Mouse (Mus musculus) heart, embryonic 13.5 days (tissue): ENCODE data around the gene Rbbp8nl. TPM values are rescaled to one million over a fixed set of nuclear protein-coding genes. Genes with fewer than 3 reads are reported as not detected.

ENCODE experiments used
- ATAC-seq: fragments of 200-750 bp; cut with Nextera tagmentation; 2 replicates; pipeline ENCODE4 v1.8.0; 2017; ENCODE audit warnings: moderate TSS enrichment; ENCODE audit not compliant: insufficient number of reproducible peaks, low FRiP score, low TSS enrichment; ENCODE audit errors: extremely low read depth
- H3K27ac ChIP-seq: fragments of 300-500 bp; sonication (generic); replicated peaks from 2 replicates; pipeline ENCODE4 v1.5.1; 2015; ENCODE audit warnings: moderate library complexity, mild to moderate bottlenecking, inconsistent platforms
- H3K27me3 ChIP-seq: fragments of 300-500 bp; sonication (generic); replicated peaks from 2 replicates; pipeline ENCODE4 v1.6.1; 2015; ENCODE audit warnings: mild to moderate bottlenecking, inconsistent platforms
- H3K36me3 ChIP-seq: fragments of 300-500 bp; sonication (generic); 2 replicates; pipeline ENCODE4 v1.6.1; 2015; ENCODE audit warnings: mild to moderate bottlenecking, inconsistent platforms
- H3K4me1 ChIP-seq: fragments of 300-500 bp; sonication (generic); 2 replicates; pipeline ENCODE4 v1.6.1; 2015; ENCODE audit warnings: inconsistent platforms
- H3K4me2 ChIP-seq: fragments of 300-500 bp; sonication (generic); 2 replicates; pipeline ENCODE4 v1.6.1; 2015; ENCODE audit warnings: inconsistent platforms, mild to moderate bottlenecking, moderate library complexity
- H3K4me3 ChIP-seq: fragments of 300-500 bp; sonication (generic); 2 replicates; pipeline ENCODE4 v1.5.1; 2015; ENCODE audit warnings: moderate library complexity, mild to moderate bottlenecking, inconsistent platforms
- H3K9ac ChIP-seq: fragments of 300-500 bp; sonication (generic); 2 replicates; pipeline ENCODE4 v1.6.1; 2015; ENCODE audit warnings: inconsistent platforms, mild to moderate bottlenecking, moderate library complexity
- H3K9me3 ChIP-seq: fragments of 300-500 bp; sonication (generic); 2 replicates; pipeline ENCODE4 v1.6.1; 2016; ENCODE audit warnings: inconsistent platforms
- WGBS: fragments of 180-500 bp; shearing (Covaris S2); methylation state at CpG from one replicate; pipeline ENCODE4 v1.1.7; 2015; ENCODE audit warnings: mixed read lengths; 5-methylcytosine and 5-hydroxymethylcytosine counted together
- polyA plus RNA-seq: library from polyadenylated mRNA; unstranded; fragments of >200 nt; fragmentation: Nextera tagmentation; extraction: Ambion mirVana; gene quantifications from 2 replicates; pipeline ENCODE4 v1.2.1, GENCODE M21; 2015

Gene Rbbp8nl
- polyA plus RNA-seq, 1 experiment from 2014 or later = 0.05 TPM

DNA sequence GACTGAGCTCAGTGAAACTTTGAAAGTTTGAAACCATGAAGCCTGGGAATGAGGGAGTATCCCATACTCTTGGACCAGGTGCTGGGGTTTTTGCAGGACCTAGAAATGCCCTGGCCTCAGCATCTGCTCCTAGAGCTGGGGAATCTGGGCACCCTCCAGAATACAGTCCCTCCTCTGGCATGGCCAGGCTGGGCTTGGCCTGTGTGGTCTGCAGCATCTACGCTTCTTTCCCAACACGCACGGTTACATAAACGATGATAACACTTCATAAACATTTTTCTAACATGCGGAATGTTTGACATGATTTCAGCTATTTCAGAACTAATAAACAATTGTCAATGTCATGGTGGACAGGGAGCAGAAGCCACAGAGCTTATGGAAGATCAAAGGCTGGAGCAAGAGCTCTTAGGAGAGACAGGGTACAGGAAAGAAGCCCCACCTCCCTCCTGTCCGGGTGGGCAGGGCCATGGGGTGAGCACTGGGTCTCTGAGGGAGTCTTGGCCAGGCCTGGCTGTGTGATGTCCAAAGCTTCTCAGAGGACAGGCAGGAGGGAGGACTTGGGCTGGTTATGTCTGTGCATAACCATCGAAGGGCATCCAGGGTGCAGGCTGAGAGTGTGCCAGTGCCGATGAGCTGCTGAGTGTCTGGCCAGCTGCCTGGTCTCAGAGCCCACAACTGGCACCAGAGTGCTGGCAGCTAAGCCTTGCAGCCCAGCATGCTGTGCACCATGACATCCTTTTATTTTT, 16.9 kb upstream of the Rbbp8nl start:
- H3K4me1 ChIP-seq = peaks cover 16% of the 10 kb centered on the region
- H3K4me3 ChIP-seq = no peak overlapping the region
- H3K9me3 ChIP-seq = no peaks in the 10 kb centered on the region
- H3K36me3 ChIP-seq = no peaks in the 10 kb centered on the region
- no peak overlapping the region for H3K4me2 ChIP-seq
- no peak for ATAC-seq
- no peaks in the 10 kb centered on the region for H3K27me3 ChIP-seq
- 0 out of 2 replicates have a peak overlapping the region, but pooled peaks have one; percentile 11 for H3K9ac ChIP-seq
- WGBS = 64% methylated on average over 8 of the region's 8 CpGs
- no peak overlapping the region for H3K27ac ChIP-seq

DNA sequence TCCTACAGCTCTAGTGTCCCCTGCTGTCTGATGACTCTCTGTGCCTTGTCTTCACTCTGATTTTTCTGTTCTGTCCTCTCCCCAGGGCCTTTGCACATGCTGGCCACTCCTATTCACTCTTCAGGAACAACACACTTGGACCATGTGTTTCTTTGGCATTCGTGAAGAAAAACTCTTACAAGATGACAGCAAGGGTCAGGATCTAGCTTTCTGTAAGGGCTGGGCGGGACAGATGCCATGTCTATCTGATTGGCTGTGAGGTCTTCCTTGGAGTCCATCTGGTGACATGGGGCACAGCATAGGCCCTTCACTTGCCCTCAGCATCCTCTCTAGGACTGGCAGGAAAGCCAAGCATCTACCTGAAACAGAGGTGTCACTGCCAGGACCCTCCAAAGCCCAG, 16.3 kb upstream of the Rbbp8nl start:
- H3K4me1 ChIP-seq = peaks cover 13% of the 10 kb centered on the region
- H3K36me3 ChIP-seq = no peaks in the 10 kb centered on the region
- H3K27ac ChIP-seq = no peak overlapping the region
- no peak overlapping the region for H3K4me2 ChIP-seq
- H3K27me3 ChIP-seq = no peaks in the 10 kb centered on the region
- H3K9ac ChIP-seq = no peak overlapping the region
- H3K4me3 ChIP-seq = no peak overlapping the region
- no peaks in the 10 kb centered on the region for H3K9me3 ChIP-seq
- ATAC-seq = no peak
- WGBS = 72% methylated on average over 2 of the region's 2 CpGs

DNA sequence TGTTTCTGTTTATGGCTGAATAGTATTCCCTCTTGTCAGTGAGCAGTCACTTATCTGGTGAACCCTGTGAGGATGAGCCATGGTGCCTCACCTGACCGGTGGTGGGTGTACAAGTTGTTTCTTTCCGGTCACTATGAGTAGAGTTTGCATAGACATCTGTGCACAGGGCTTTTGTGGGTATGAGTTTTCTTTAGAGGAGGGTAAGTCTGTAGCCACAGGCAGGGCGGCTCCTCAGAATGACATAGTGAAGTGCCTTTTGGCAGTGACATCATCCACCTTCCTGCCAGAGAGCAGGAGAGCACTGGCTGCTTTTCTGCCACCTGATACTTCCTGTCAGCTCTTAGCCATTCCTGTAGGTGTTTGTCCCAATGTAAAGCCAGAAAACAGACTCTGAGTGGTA, 15.8 kb upstream of the Rbbp8nl start:
- Histone ChIP-seq H3K9me3 (no peaks in the 10 kb centered on the region), H3K4me1 (peaks cover 13% of the 10 kb centered on the region), H3K4me3 (no peak overlapping the region), H3K27me3 (no peaks in the 10 kb centered on the region), H3K9ac (no peak overlapping the region), H3K27ac (no peak overlapping the region), H3K4me2 (no peak overlapping the region), H3K36me3 (no peaks in the 10 kb centered on the region)
- no peak for ATAC-seq
- 73% methylated on average over 3 of the region's 3 CpGs for WGBS

DNA sequence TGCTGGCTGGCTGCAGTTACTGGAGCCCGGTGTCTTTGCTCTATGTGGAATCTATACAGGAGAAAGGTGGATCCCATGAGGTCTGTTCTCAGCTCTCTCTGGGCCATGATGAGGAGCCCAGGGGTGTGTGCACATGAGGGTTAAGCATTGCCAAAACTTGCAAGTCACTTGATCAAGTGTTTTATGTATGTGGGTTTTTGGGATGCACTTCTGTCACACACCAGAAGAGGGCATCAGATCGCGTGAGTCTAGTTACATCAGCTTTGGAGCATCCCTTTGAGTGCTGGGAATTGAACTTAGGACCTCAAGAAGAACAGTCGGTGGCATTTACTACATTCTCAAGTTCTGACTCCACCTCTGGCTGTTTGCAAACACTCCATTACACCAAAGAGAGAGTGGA, 14.9 kb upstream of the Rbbp8nl start:
- Histone ChIP-seq H3K27me3 (no peaks in the 10 kb centered on the region), H3K27ac (no peak overlapping the region), H3K9me3 (no peaks in the 10 kb centered on the region), H3K36me3 (no peaks in the 10 kb centered on the region), H3K9ac (no peak overlapping the region), H3K4me2 (no peak overlapping the region), H3K4me1 (peaks cover 16% of the 10 kb centered on the region), H3K4me3 (no peak overlapping the region)
- ATAC-seq = no peak
- 58% methylated on average over 4 of the region's 4 CpGs for WGBS

DNA sequence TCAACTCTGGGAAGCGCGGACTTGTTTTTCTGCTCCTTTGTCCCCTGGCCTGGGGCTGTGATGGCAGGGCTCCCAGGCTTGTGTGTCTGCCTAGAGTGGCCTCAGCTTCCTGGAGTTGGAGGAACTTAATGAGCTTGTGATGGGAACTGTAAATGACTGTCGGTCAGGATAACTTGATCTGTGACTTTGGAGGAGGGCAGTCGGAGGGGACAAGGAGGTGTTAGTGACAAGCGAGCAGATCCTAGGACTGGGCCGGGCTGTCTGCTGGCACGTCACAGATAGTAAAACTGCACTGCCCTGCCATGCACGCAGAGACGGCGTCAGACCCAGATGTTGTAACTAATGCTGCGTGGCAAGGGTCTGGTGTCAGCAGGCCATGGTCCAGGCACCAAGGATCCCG, 13.8 kb upstream of the Rbbp8nl start:
- Histone ChIP-seq H3K27ac (no peak overlapping the region), H3K4me1 (peaks cover 16% of the 10 kb centered on the region), H3K4me2 (no peak overlapping the region), H3K9me3 (no peaks in the 10 kb centered on the region), H3K4me3 (no peak overlapping the region), H3K27me3 (no peaks in the 10 kb centered on the region), H3K9ac (no peak overlapping the region), H3K36me3 (no peaks in the 10 kb centered on the region)
- ATAC-seq = no peak
- WGBS = 50% methylated on average over 12 of the region's 12 CpGs

DNA sequence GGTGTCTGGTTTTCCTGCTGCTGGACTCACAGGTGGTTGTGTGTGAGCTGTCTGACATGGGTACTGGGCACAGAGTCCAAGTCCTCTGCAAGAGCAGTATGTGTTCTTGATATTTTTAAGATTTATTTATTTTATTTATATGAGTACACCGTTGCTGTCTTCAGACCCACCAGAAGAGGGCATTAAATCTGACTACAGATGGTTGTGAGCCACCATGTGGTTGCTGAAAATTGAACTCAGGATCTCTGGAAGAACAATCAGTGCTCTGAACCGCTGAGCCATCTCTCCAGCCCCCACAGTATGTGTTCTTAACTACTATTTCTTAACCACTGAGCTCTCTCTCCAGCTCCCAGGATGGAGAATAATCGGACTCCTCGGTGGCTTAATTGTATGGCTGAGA, 12.5 kb upstream of the Rbbp8nl start:
- Histone ChIP-seq H3K27me3 (no peaks in the 10 kb centered on the region), H3K9ac (no peak overlapping the region), H3K36me3 (no peaks in the 10 kb centered on the region), H3K4me2 (no peak overlapping the region), H3K9me3 (no peaks in the 10 kb centered on the region), H3K4me3 (no peak overlapping the region), H3K27ac (no peak overlapping the region), H3K4me1 (peaks cover 16% of the 10 kb centered on the region)
- WGBS = 82% methylated on average over 4 of the region's 4 CpGs
- no peak for ATAC-seq

- Histone ChIP-seq H3K9ac (no peak overlapping the region), H3K4me2 (no peak overlapping the region), H3K9me3 (no peaks in the 10 kb centered on the region), H3K4me1 (peaks cover 13% of the 10 kb centered on the region), H3K27ac (no peak overlapping the region), H3K4me3 (no peak overlapping the region), H3K36me3 (no peaks in the 10 kb centered on the region), H3K27me3 (no peaks in the 10 kb centered on the region)
- WGBS = 23% methylated on average over 5 of the region's 5 CpGs
- no peak for ATAC-seq
These were observed 11.1 kb upstream of the Rbbp8nl start for GRCm38 (mm10) chr2:180300771-180301170.

DNA sequence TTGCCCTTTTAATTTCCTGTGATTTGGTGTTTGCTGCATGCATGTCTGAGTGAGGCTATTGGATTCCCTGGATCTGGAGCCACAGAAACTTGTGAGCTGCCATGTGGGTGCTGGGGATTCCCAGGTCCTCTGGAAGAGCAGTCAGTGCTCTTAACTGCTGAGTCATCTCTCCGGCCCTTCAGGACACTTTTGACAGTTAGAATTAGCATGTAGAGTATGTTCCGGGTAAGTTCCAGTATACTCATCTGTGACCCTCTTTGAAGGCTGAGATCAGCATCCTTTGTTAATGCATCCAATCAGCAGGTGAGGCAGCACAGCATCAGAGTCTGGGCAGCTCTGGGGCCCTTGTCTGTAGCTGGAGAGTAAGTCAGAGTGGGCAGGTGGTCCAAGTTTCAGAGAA, 10.6 kb upstream of the Rbbp8nl start:
- Histone ChIP-seq H3K4me1 (peaks cover 13% of the 10 kb centered on the region), H3K27me3 (no peaks in the 10 kb centered on the region), H3K9ac (no peak overlapping the region), H3K36me3 (no peaks in the 10 kb centered on the region), H3K4me3 (no peak overlapping the region), H3K27ac (no peak overlapping the region), H3K4me2 (no peak overlapping the region), H3K9me3 (no peaks in the 10 kb centered on the region)
- 36% methylated on average over 2 of the region's 2 CpGs for WGBS
- no peak for ATAC-seq

- ATAC-seq = no peak
- no peak overlapping the region for H3K4me2 ChIP-seq
- H3K9ac ChIP-seq = no peak overlapping the region
- WGBS = 62% methylated on average over 8 of the region's 8 CpGs
- H3K27ac ChIP-seq = no peak overlapping the region
- no peak overlapping the region for H3K4me3 ChIP-seq
- H3K27me3 ChIP-seq = no peaks in the 10 kb centered on the region
- H3K4me1 ChIP-seq = peaks cover 29% of the 10 kb centered on the region
- H3K36me3 ChIP-seq = no peaks in the 10 kb centered on the region
- no peaks in the 10 kb centered on the region for H3K9me3 ChIP-seq
These were observed 3.2 kb upstream of the Rbbp8nl start for GRCm38 (mm10) chr2:180292906-180293305.

DNA sequence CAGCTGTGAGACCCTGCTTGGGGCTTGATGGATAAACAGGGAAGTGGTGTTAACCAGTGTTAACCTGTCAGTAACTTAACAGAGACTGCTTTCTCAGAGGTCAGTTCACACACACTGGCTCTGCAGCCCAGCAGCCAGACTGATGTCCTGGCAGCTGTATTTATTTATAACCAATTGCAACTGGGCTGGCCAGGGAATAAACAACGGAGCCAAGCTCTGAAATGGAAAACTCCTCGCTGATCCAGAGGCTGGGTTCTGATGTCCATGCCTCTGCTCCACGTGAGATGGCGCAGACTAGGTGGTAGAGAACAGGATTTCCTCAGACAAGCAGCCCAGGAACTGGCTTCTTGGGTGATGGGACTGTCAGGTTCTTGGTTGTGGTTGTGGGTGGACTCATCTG, 2.3 kb upstream of the Rbbp8nl start:
- Histone ChIP-seq H3K4me1 (peaks cover 29% of the 10 kb centered on the region), H3K27me3 (no peaks in the 10 kb centered on the region), H3K9me3 (no peaks in the 10 kb centered on the region), H3K4me2 (no peak overlapping the region), H3K27ac (no peak overlapping the region), H3K9ac (0 out of 2 replicates have a peak overlapping the region, but pooled peaks have one; percentile 19), H3K4me3 (no peak overlapping the region), H3K36me3 (no peaks in the 10 kb centered on the region)
- WGBS = 61% methylated on average over 4 of the region's 4 CpGs
- no peak for ATAC-seq

GRCm38 (mm10) chr2:180291566-180291965, 1.9 kb upstream of the Rbbp8nl start:
- Histone ChIP-seq H3K4me2 (no peak overlapping the region), H3K4me1 (peaks cover 29% of the 10 kb centered on the region), H3K4me3 (no peak overlapping the region), H3K9me3 (no peaks in the 10 kb centered on the region), H3K9ac (no peak overlapping the region), H3K27ac (no peak overlapping the region), H3K36me3 (no peaks in the 10 kb centered on the region), H3K27me3 (no peaks in the 10 kb centered on the region)
- WGBS = 67% methylated on average over 5 of the region's 5 CpGs
- ATAC-seq = no peak

DNA sequence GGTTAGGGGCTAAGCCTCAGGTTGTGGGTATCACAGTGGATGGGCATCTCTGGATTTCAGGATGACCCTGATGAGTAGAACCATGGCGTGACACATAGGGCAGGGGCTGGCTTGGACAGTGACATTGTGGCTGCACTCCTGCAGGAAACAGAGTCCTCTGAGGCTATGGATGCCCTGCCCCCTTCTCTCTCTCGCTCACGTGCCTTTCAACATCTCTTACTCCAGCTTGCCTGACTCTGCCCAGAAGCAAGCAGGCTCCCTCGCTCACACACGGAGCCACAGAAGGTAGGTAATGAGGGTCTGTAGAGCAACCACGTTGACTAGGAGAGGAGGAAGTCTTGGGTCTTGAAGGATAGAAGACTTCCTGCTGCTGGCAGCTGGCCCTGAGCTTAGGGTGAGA, 824 bp upstream of the Rbbp8nl start:
- Histone ChIP-seq H3K4me2 (0 out of 2 replicates have a peak overlapping the region, but pooled peaks have one; percentile 3), H3K36me3 (no peaks in the 10 kb centered on the region), H3K9ac (0 out of 2 replicates have a peak overlapping the region, but pooled peaks have one; percentile 42), H3K4me1 (peaks cover 29% of the 10 kb centered on the region), H3K4me3 (no peak overlapping the region), H3K27me3 (no peaks in the 10 kb centered on the region), H3K27ac (no peak overlapping the region), H3K9me3 (no peaks in the 10 kb centered on the region)
- no peak for ATAC-seq
- 17% methylated on average over 6 of the region's 6 CpGs for WGBS
